9 mouse cellular contexts compared by ENCODE assay signal in genomic region chr3:121954421-121954820, GRCm38 (mm10). TPM values are rescaled to one million over a fixed set of nuclear protein-coding genes. Genes with fewer than 3 reads are reported as not detected.
DNase-seq lines count a peak whose midpoint lies in the region; ATAC-seq and TF ChIP-seq lines count a peak whose summit lies in the region.
"Had no signal": no experiment of that assay in that cellular context is flagged by ENCODE, and none has a peak within 500 bp of the region (broad histone marks: within the 10 kb centered on the region; RNA-seq: fewer than 3 reads in every experiment).

No protein-coding gene starts in this region.

- TF ChIP-seq EP300 in heart, adult 2 months (IDR thresholded peaks at IDR 0.05; ENCODE audit: insufficient read depth, low read depth, low read length) = no peak

- H3K4me1 ChIP-seq in heart, adult 2 months (ENCODE audit: control insufficient read depth, insufficient read depth, low read length) = peaks cover 3% of the 10 kb centered on the region
- peaks cover 12% of the 10 kb centered on the region for H3K4me1 ChIP-seq in midbrain, embryonic 15.5 days
- 0 out of 2 replicates have a peak, but pooled peaks cover 3% of the 10 kb centered on the region for H3K4me1 ChIP-seq in midbrain, embryonic 11.5 days (ENCODE audit: control insufficient read depth, insufficient read depth, low read length)
- H3K4me1 ChIP-seq in limb, embryonic 10.5 days = peaks cover 16% of the 10 kb centered on the region
- 0 out of 2 replicates have a peak, but pooled peaks cover 4% of the 10 kb centered on the region for H3K4me1 ChIP-seq in stomach, embryonic 14.5 days (ENCODE audit: control insufficient read depth, insufficient read depth, low read length)

- H3K9me3 ChIP-seq in midbrain, embryonic 15.5 days = no peaks in the 10 kb centered on the region
- H3K9me3 ChIP-seq in midbrain, embryonic 11.5 days (ENCODE audit: control insufficient read depth, low read length) = no peaks in the 10 kb centered on the region
- H3K9me3 ChIP-seq in limb, embryonic 10.5 days (replicated peaks) = no peaks in the 10 kb centered on the region
- H3K9me3 ChIP-seq in stomach, embryonic 14.5 days (ENCODE audit: control insufficient read depth, low read depth, low read length) = no peaks in the 10 kb centered on the region

- intact Hi-C loops in heart, adult 2 months (cut with DNase I) = loop anchor here (2.0 to 10.0 kb wide), 2 partner anchors 168 to 320 kb away; partner anchors contain the start of gene Dnttip2
- intact Hi-C loops in heart, postnatal 25 days (cut with DNase I) = loop anchor here (5.0 kb wide), 1 partner anchor 67 kb away; no protein-coding TSS in a partner anchor

- H3K4me2 ChIP-seq in midbrain, embryonic 15.5 days = peak overlapping the region; percentile 91; the same call in 1 of the 2 replicates
- H3K4me2 ChIP-seq in midbrain, embryonic 11.5 days = no peak overlapping the region
- H3K4me2 ChIP-seq in stomach, embryonic 14.5 days (replicated peaks; ENCODE audit: low read depth, low read length) = peak overlapping the region; percentile 77

- peaks cover 9% of the 10 kb centered on the region for H3K36me3 ChIP-seq in heart, adult 2 months (ENCODE audit: control insufficient read depth, insufficient read depth, low read length)
- no peaks in the 10 kb centered on the region for H3K36me3 ChIP-seq in midbrain, embryonic 15.5 days (replicated peaks)
- no peaks in the 10 kb centered on the region for H3K36me3 ChIP-seq in midbrain, embryonic 11.5 days (ENCODE audit: control insufficient read depth, insufficient read depth, low read length)
- no peaks in the 10 kb centered on the region for H3K36me3 ChIP-seq in limb, embryonic 10.5 days
- no peaks in the 10 kb centered on the region for H3K36me3 ChIP-seq in stomach, embryonic 14.5 days (ENCODE audit: control insufficient read depth, insufficient read depth, low read length)

- H3K79me2 ChIP-seq in heart, adult 2 months (replicated peaks; ENCODE audit: control insufficient read depth, insufficient read depth, low read length) = 0 out of 2 replicates have a peak, but pooled peaks cover 3% of the 10 kb centered on the region

- 30% methylated on average over 2 of the region's 2 CpGs for WGBS in heart, adult 2 months
- 38% methylated on average over 2 of the region's 2 CpGs for WGBS in midbrain, embryonic 15.5 days
- WGBS in midbrain, embryonic 11.5 days = 45% methylated on average over 2 of the region's 2 CpGs
- 43% methylated on average over 2 of the region's 2 CpGs for WGBS in limb, embryonic 10.5 days
- WGBS in stomach, embryonic 14.5 days = 43% methylated on average over 2 of the region's 2 CpGs

- peak overlapping the region; percentile 98 for H3K27ac ChIP-seq in heart, adult 2 months
- H3K27ac ChIP-seq in midbrain, embryonic 15.5 days = no peak overlapping the region
- H3K27ac ChIP-seq in midbrain, embryonic 11.5 days (ENCODE audit: low read depth, low read length) = no peak overlapping the region
- H3K27ac ChIP-seq in limb, embryonic 10.5 days = no peak overlapping the region
- H3K27ac ChIP-seq in stomach, embryonic 14.5 days (ENCODE audit: low read length) = no peak overlapping the region

- TF ChIP-seq CTCF in heart, adult 2 months (IDR thresholded peaks at IDR 0.05) = no peak

- peak overlapping the region; percentile 66; the same call in 1 of the 2 replicates for H3K9ac ChIP-seq in heart, adult 2 months (ENCODE audit: low read depth, low read length)
- no peak overlapping the region for H3K9ac ChIP-seq in midbrain, embryonic 15.5 days
- H3K9ac ChIP-seq in midbrain, embryonic 11.5 days (ENCODE audit: low read length) = no peak overlapping the region
- no peak overlapping the region; the same call in 1 of the 2 replicates for H3K9ac ChIP-seq in stomach, embryonic 14.5 days (replicated peaks; ENCODE audit: low read depth, low read length)

- ATAC-seq in midbrain, embryonic 15.5 days (replicated peaks) = no peak
- ATAC-seq in midbrain, embryonic 11.5 days (ENCODE audit: low FRiP score) = no peak
- ATAC-seq in stomach, embryonic 14.5 days (ENCODE audit: insufficient number of reproducible peaks, insufficient read depth, low FRiP score, low read depth) = no peak

- peak overlapping the region; percentile 91 for H3K4me3 ChIP-seq in heart, adult 2 months
- H3K4me3 ChIP-seq in midbrain, embryonic 15.5 days = no peak overlapping the region
- H3K4me3 ChIP-seq in midbrain, embryonic 11.5 days (ENCODE audit: low read depth, low read length) = no peak overlapping the region
- H3K4me3 ChIP-seq in limb, embryonic 10.5 days = peak overlapping the region; percentile 74; the same call in 1 of the 2 replicates
- H3K4me3 ChIP-seq in stomach, embryonic 14.5 days (ENCODE audit: low read depth, low read length) = peak overlapping the region; percentile 72

- TF ChIP-seq POLR2A in heart, adult 2 months (IDR thresholded peaks at IDR 0.05; ENCODE audit: insufficient read depth, low read depth, low read length) = no peak

- no peaks in the 10 kb centered on the region for H3K27me3 ChIP-seq in heart, adult 2 months (ENCODE audit: control insufficient read depth, insufficient read depth, low read length)
- H3K27me3 ChIP-seq in midbrain, embryonic 15.5 days (replicated peaks) = peaks cover 29% of the 10 kb centered on the region
- peaks cover 24% of the 10 kb centered on the region for H3K27me3 ChIP-seq in midbrain, embryonic 11.5 days (ENCODE audit: control insufficient read depth, insufficient read depth, low read length)
- H3K27me3 ChIP-seq in limb, embryonic 10.5 days (ENCODE audit: low read depth, poor library complexity, severe bottlenecking) = peaks cover 24% of the 10 kb centered on the region
- H3K27me3 ChIP-seq in stomach, embryonic 14.5 days (ENCODE audit: control insufficient read depth, insufficient read depth, low read length) = no peaks in the 10 kb centered on the region

- DNase-seq in heart, adult 2 months = no peak
- no peak for DNase-seq in heart, postnatal 25 days (ENCODE audit: low spot score)
- DNase-seq in midbrain, embryonic 11.5 days (ENCODE audit: low spot score, missing footprints) = no peak
- DNase-seq in limb, embryonic 10.5 days (ENCODE audit: low spot score) = no peak
- no peak for DNase-seq in right cerebral cortex, postnatal 14 days
- no peak for DNase-seq in gastrocnemius, postnatal 25 days
- DNase-seq: cerebellum, adult 8-10 months had no signal

RNA-seq across cellular contexts. Expression of gene Arhgap29, which starts 2.1 kb away (rescaled TPM):
- 10 to 100 TPM; 38.6 to 41.2 TPM for total RNA-seq in heart, adult 2 months (2021)
- 30.7 and 57.0 TPM in 2 replicates for polyA plus RNA-seq in heart, adult 2 months (2012; rRNA removed)
- 10 to 100 TPM; 50.0 to 53.1 TPM for total RNA-seq in heart, postnatal 25 days (2021)
- polyA plus RNA-seq in midbrain, embryonic 15.5 days (2015; fragmentation: Nextera tagmentation; extraction: Ambion mirVana) = 18.6 and 20.4 TPM in 2 replicates
- polyA plus RNA-seq in midbrain, embryonic 11.5 days (2014; fragmentation: Nextera tagmentation; extraction: Ambion mirVana) = 36.7 and 40.6 TPM in 2 replicates
- 32.0 and 39.7 TPM in 2 replicates for polyA plus RNA-seq in limb, embryonic 10.5 days (2016; fragmentation: Nextera tagmentation; extraction: Ambion mirVana)
- polyA plus RNA-seq in stomach, embryonic 14.5 days (2014; fragmentation: Nextera tagmentation; extraction: Ambion mirVana) = 59.9 and 63.4 TPM in 2 replicates
- total RNA-seq in gastrocnemius, postnatal 25 days (2021) = 10 to 100 TPM; 18.3 to 19.1 TPM

Comparison
In these comparisons a context has a peak if more than half of its experiments do, and no peak if none do; other contexts are left out.
1. H3K4me3 ChIP-seq: peak in heart, adult 2 months (single experiment), limb, embryonic 10.5 days (single experiment) and stomach, embryonic 14.5 days (single experiment); none in midbrain, embryonic 15.5 days (single experiment) and midbrain, embryonic 11.5 days (single experiment).